Mouse (Mus musculus) E14TG2a.4 (cell line): ENCODE measurements at regions not wholly inside any gene's neighbourhood (a gene's known extent, or its start where the extent isn't known, plus 50 kb on each side); places are given as distances from the start of the nearest gene placed in this dataset.

Experiments used
- CTCF ChIP-seq: conservative IDR thresholded peaks from 2 replicates; pipeline ENCODE4 v1.5.1; 2014; ENCODE audit warnings: low read length
- POU5F1 ChIP-seq: IDR thresholded peaks from 2 replicates; pipeline ENCODE4 v1.6.1; 2014; ENCODE audit warnings: low read length, borderline replicate concordance

DNA sequence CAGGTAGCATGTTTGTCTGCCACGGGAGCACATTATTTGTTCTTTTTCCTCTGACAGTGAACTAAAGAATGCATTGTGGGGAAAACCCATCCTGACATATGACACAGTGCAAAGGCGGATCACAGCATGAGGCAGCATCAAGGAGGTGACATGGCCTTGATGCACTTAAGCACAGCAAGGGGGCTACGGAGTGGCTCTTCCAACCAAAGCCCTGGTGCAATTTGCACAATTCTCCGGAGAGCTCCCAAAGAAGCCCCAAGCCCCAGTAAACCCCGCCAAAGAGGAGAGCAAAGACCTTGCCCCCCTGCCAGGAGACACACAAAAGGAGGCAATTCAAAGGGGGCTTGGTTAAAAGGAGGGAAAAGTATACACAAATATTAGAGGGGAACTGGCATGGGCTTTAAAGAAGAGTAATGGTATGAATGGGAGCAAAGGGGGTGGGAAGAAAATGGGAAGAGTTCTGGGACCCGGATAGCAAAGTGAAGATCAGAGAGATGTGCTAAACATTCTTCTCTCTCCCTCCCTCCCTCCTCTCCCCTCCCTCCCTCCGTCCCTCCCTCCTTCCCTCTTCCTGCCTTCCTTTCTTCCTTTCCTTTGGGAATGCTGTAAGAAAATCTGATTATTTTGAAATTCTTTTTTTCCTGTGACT lies 179.7 kb upstream of the Pou3f2 start:
- no peak for TF ChIP-seq CTCF
- TF ChIP-seq POU5F1: no peak
